Mouse (Mus musculus) megakaryocyte, embryonic 14.5 days (primary cell): ENCODE data around the gene Arfip2.

Experiments
- FLI1 ChIP-seq: IDR thresholded peaks from 2 replicates; pipeline ENCODE4 v1.6.1; 2012; ENCODE audit warnings: low read length, inconsistent platforms, mixed read lengths
- GATA1 ChIP-seq: IDR thresholded peaks from 3 replicates; pipeline ENCODE4 v1.6.1; 2012; ENCODE audit warnings: mixed read lengths, low read length, inconsistent platforms, borderline replicate concordance

DNA sequence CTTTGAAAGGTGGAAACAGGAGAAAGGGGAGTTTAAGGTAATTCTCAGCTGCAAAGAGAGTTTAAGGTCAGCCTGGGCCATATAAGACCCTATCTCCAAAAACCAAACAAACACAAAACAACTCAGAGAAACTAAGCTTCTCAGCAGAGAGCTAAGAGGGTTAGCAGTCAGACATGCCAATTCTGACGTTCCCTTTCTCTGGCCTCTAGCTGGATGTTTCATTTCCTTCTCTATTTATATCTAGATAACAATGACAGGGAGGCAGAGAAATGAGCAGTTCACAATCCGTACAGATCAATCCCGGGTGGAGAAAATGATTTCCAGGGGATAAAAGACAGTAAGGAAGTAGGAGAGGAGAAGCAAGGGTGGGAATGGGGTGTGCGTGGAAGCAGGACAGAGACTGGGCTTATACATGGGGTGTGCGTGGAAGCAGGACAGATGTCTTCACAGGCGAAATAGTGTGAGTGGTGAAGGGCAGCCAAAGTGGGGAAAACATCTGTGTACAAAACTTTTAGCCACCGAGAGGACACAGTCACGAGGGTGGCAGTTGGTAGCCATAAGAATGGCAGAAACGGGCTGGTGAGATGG is 51.8 kb downstream of the Arfip2 start:
- TF ChIP-seq FLI1 (no peak), GATA1 (no peak)
